Mouse (Mus musculus) bone marrow macrophage, adult 2 months (primary cell): ENCODE measurements around the gene Fam162b.

ENCODE experiments used
- CTCF ChIP-seq: IDR thresholded peaks from 2 replicates; pipeline ENCODE4 v1.5.1; 2012; ENCODE audit warnings: low read depth, mild to moderate bottlenecking, low read length, moderate library complexity
- POLR2A ChIP-seq: IDR thresholded peaks from 2 replicates; pipeline ENCODE4 v1.6.1; 2012; ENCODE audit warnings: mild to moderate bottlenecking, low read depth, low read length, borderline replicate concordance

- no peak for TF ChIP-seq CTCF
- no peak for TF ChIP-seq POLR2A
Observed at GRCm38 (mm10) chr10:51611969-51612682, 21.8 kb upstream of the Fam162b start.
